Mouse (Mus musculus) monocyte, adult 5-6 weeks (primary cell): ENCODE measurements at regions not wholly inside any gene's neighbourhood (a gene's known extent, or its start where the extent isn't known, plus 50 kb on each side); places are given as distances from the start of the nearest gene placed in this dataset.

Source experiments
- ATAC-seq: fragments of 153-309, 156-312 bp; replicated peaks from 2 replicates; pipeline ENCODE4 v1.8.0; 2017; ENCODE audit warnings: mild to moderate bottlenecking; ENCODE audit not compliant: low TSS enrichment, insufficient number of reproducible peaks, severe bottlenecking, poor library complexity, low FRiP score

DNA sequence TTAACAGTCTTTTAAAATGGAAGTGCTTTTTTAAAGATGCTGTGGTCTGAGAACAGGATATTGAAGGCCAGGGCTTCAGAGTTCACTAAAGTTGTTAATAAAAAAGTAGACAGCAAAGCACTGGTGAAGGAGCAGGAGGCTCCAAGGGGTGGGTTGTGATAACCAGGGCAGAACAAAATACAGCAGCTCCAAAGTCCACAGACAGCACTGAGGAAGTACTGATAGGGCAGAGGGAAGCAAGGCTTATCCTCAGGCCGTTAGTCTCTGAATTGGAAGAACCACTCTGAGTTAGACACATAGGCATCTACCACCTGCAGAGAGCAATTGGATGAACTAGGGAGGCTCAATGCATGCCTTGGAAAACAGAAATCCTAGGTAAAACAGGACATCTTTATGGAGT lies 62.1 kb downstream of the P2ry1 start:
- ATAC-seq, result no peak

- no peak for ATAC-seq
Observed at GRCm38 (mm10) chr3:61067067-61067466, 64.5 kb downstream of the P2ry1 start.

GRCm38 (mm10) chr3:61068229-61068628 lies 65.6 kb downstream of the P2ry1 start:
- ATAC-seq, result no peak

GRCm38 (mm10) chr3:61071041-61071440 lies 68.4 kb downstream of the P2ry1 start:
- no peak for ATAC-seq

DNA sequence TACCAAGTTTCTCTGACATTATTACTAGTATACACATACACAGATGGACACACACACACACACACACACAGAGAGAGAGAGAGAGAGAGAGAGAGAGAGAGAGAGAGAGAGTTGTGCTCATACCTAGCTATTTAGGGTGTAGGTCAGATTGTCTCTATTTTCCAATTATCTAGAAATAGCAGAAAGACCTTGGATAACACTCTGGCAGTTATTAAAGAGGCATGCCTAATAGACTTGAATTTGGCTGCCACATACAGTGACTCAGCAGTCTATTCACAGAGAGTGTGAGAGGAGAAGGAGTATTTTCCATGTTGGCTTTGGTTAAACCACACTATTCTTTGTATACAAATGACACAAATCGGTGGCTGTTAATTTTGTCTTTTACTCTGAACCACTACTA lies 69.7 kb downstream of the P2ry1 start:
- ATAC-seq, result no peak

DNA sequence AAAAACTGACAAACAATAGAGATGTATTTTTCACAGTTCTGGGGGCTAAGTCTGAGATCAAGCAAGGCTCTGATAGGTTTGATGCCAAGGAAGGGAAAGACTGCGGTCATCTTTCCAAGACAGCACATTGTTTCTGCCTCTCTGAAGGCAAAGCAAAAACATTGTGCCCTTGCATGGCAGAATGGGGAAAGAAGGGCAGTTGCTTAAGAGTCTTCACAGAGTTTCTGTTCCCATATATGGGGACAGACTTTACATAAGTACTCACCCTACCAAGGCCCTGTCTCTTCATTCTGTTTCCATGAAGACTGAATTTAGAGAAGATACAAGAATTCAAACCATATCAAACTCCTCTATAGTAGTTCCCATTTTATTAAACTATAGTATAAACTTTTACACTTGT lies 70.5 kb downstream of the P2ry1 start:
- peak; percentile 50; the same call in 1 of the 2 replicates for ATAC-seq

DNA sequence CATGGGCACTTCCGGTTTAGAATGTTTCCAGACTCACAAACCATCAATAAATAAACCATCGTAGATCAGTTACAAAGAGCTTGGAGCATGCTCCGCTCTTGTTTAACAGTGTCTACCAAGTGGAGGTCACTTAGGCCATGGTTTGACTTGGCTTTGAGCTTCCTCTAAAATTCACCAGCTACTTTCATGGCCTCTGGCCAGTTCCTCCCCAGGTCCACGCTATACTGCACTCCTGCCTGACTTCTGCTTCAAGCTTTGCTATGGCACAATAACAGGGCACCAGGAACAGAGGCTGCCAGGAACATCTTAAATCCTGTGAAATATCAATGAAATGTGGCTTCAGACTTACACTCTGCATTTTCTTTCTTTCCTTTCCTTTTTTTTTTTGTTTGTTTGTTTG lies 71.2 kb downstream of the P2ry1 start:
- ATAC-seq, result peak; percentile 66; the same call in 1 of the 2 replicates

- no peak for ATAC-seq
Observed at GRCm38 (mm10) chr3:61075839-61076238, 73.2 kb downstream of the P2ry1 start.

DNA sequence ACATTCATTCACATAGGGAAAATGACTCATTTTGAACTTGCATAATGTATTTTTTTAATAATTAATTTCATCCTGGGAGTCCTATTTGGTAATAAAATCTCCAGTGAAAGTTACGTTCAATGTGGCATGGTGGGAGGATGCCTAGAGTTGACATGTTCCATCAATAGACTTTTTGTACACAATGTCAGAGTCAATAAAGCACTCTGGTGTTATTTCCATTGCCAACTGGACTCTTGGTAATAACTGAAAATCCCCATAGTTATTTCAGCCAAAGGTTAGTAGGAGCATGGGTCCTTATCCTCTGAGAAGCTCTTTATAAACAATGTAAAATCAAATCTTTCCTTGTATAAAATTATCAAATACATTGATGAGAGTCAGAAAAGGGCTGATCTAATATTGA lies 87.3 kb downstream of the P2ry1 start:
- ATAC-seq, result no peak

- ATAC-seq, result no peak
Observed at GRCm38 (mm10) chr3:61092031-61092430, 89.4 kb downstream of the P2ry1 start.

GRCm38 (mm10) chr3:61116364-61116763 lies 113.8 kb downstream of the P2ry1 start:
- peak; percentile 59; the same call in 1 of the 2 replicates for ATAC-seq

DNA sequence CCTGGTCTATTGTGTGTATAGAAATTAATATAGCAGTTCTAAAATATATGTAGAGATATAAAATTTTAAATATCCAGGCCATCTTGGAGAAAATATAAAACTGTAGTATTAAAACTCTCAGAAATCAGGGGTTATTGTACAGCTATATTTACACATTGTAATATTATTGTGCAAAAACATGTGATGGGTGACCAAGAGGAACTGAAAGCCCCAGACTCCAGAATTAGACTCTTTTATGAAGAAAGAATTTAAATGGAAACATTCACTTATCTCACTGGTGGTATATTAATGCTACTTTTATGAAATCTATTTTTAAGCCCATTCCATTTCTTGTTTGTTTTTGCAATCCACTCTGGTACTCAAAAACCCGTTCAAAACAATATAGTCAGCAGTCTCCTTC lies 130.5 kb downstream of the P2ry1 start:
- ATAC-seq, result 0 out of 2 replicates have a peak, but pooled peaks have one; percentile 17

GRCm38 (mm10) chr3:61154087-61154486 lies 151.5 kb downstream of the P2ry1 start:
- no peak for ATAC-seq

DNA sequence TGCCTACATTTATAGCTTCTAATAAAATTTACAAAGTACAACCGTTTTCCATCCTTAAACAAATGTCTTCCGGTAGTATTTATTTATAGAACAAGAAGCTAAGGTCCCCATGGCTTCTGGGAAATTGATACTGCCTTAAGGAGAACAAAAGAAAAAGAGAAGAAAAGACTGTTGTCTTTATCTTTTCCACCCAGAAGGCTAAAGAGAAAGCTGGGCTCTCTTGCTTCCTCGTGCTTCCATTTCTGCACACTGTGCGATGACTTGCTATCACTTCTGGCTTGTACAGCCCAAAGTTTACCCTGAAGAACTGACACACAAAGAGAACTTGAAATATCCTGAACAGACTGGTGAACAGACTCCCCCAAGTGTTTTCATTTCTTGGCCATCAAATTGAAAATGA lies 157.2 kb downstream of the P2ry1 start:
- no peak for ATAC-seq

GRCm38 (mm10) chr3:61161384-61161783 lies 158.8 kb downstream of the P2ry1 start:
- ATAC-seq, result no peak

DNA sequence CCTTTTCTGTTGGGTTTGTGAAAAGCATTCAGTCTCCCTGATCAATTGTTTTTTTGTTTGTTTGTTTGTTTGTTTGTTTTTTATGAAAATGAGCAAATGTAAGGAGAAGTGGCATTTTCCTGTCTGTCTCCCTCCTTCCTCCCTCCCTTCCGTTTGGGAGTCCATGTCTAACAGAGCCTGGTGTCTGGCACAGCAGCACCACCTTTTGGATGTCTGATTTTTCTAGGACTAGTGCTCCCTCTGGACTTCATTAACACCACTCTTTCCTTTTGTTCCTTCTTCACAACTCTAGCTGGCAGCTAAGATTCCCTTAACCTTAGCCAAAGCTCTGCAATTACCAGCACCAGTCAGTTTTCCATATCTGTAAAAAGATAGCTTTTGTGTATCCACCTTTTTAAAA lies 175.6 kb upstream of the Rap2b start:
- ATAC-seq, result no peak

GRCm38 (mm10) chr3:61188662-61189061 lies 172.8 kb upstream of the Rap2b start:
- no peak for ATAC-seq

- ATAC-seq, result no peak
Observed at GRCm38 (mm10) chr3:61216562-61216961, 144.9 kb upstream of the Rap2b start.

GRCm38 (mm10) chr3:61224505-61224904 lies 136.9 kb upstream of the Rap2b start:
- ATAC-seq, result no peak

GRCm38 (mm10) chr3:61225054-61225453 lies 136.4 kb upstream of the Rap2b start:
- no peak for ATAC-seq

GRCm38 (mm10) chr3:61241380-61241779 lies 120.1 kb upstream of the Rap2b start:
- ATAC-seq, result no peak
